8 mouse cellular contexts compared by ENCODE assay signal in genomic region chr1:120072900-120073299, GRCm38 (mm10). TPM values are rescaled to one million over a fixed set of nuclear protein-coding genes. Genes with fewer than 3 reads are reported as not detected.
DNase-seq lines count a peak whose midpoint lies in the region; ATAC-seq and TF ChIP-seq lines count a peak whose summit lies in the region.

No protein-coding gene starts in this region.

- peak overlapping the region; percentile 63; the same call in 1 of the 2 replicates for H3K9ac ChIP-seq in lung, embryonic 16.5 days (ENCODE audit: low read length)
- peak overlapping the region; percentile 61 for H3K9ac ChIP-seq in stomach, embryonic 16.5 days (ENCODE audit: low read length)

- H3K4me2 ChIP-seq in lung, embryonic 16.5 days (ENCODE audit: low read depth, low read length): peak overlapping the region; percentile 81
- peak overlapping the region; percentile 78 for H3K4me2 ChIP-seq in stomach, embryonic 16.5 days (ENCODE audit: low read depth, low read length)

- no peaks in the 10 kb centered on the region for H3K9me3 ChIP-seq in lung, embryonic 16.5 days (ENCODE audit: control insufficient read depth, low read length)
- H3K9me3 ChIP-seq in stomach, embryonic 16.5 days (replicated peaks; ENCODE audit: control insufficient read depth, low read length): no peaks in the 10 kb centered on the region

- no peak for TF ChIP-seq CTCF in left cerebral cortex, adult 2 months (IDR thresholded peaks at IDR 0.05)

- H3K27me3 ChIP-seq in lung, embryonic 16.5 days (ENCODE audit: control insufficient read depth, insufficient read depth, low read depth, low read length): no peaks in the 10 kb centered on the region
- H3K27me3 ChIP-seq in stomach, embryonic 16.5 days (ENCODE audit: control insufficient read depth, insufficient read depth, low read length): peaks cover 6% of the 10 kb centered on the region; the same call in 1 of the 2 replicates

- intact Hi-C loops in left cerebral cortex, adult 2 months (cut with DNase I): no loop called here
- intact Hi-C loops in gastrocnemius, postnatal 36 days (cut with DNase I): no loop called here

- peak overlapping the region; percentile 42 for H3K27ac ChIP-seq in left cerebral cortex, adult 2 months
- no peak overlapping the region for H3K27ac ChIP-seq in lung, embryonic 16.5 days (ENCODE audit: low read length)
- no peak overlapping the region for H3K27ac ChIP-seq in stomach, embryonic 16.5 days (ENCODE audit: low read length)

- peak in 1 of 2 experiments; percentile 28 for DNase-seq in left cerebral cortex, adult 2 months (ENCODE audit: extremely low spot score in 1 of 2, low spot score in 2 of 2)
- DNase-seq in left cerebral cortex, adult 8-10 months (ENCODE audit: low spot score in 2 of 2): no peak
- peak; percentile 30 for DNase-seq in cerebellum, adult 9-10 months
- DNase-seq in gastrocnemius, postnatal 36 days: peak; percentile 13 to 28
- peak; percentile 97 for DNase-seq in kidney, adult 9 months
- no peak for DNase-seq in spleen, postnatal 10 days (ENCODE audit: low spot score in 2 of 2)

- no peaks in the 10 kb centered on the region for H3K36me3 ChIP-seq in lung, embryonic 16.5 days (ENCODE audit: control insufficient read depth, insufficient read depth, low read length)
- no peaks in the 10 kb centered on the region for H3K36me3 ChIP-seq in stomach, embryonic 16.5 days (ENCODE audit: control insufficient read depth, insufficient read depth, low read length)

- 5% methylated on average over 16 of the region's 16 CpGs for WGBS in lung, embryonic 16.5 days
- 9% methylated on average over 16 of the region's 16 CpGs for WGBS in stomach, embryonic 16.5 days

- ATAC-seq in lung, embryonic 16.5 days (ENCODE audit: low read depth): no peak
- no peak for ATAC-seq in stomach, embryonic 16.5 days (ENCODE audit: insufficient read depth, low FRiP score)

- peaks cover 16% of the 10 kb centered on the region for H3K4me1 ChIP-seq in lung, embryonic 16.5 days (replicated peaks; ENCODE audit: control insufficient read depth, insufficient read depth, low read length)
- H3K4me1 ChIP-seq in stomach, embryonic 16.5 days (ENCODE audit: control insufficient read depth, insufficient read depth, low read length): peaks cover 22% of the 10 kb centered on the region

- H3K4me3 ChIP-seq in left cerebral cortex, adult 2 months: peak overlapping the region; percentile 44
- H3K4me3 ChIP-seq in lung, embryonic 16.5 days (ENCODE audit: low read length): peak overlapping the region; percentile 45
- peak overlapping the region; percentile 46 for H3K4me3 ChIP-seq in stomach, embryonic 16.5 days (replicated peaks; ENCODE audit: low read length)

RNA-seq across cellular contexts. Expression of gene Tmem37, which starts 1.0 kb away (rescaled TPM):
- total RNA-seq in left cerebral cortex, adult 2 months (2021): 1 to 10 TPM; 1.6 to 2.5 TPM
- 1 to 10 TPM; 1.3 to 2.6 (median 2.2) TPM for total RNA-seq in left cerebral cortex, adult 8-10 months (2022)
- total RNA-seq in gastrocnemius, postnatal 36 days (2021): 10 to 100 TPM in 1 of 2 experiments, 1 to 10 TPM in 1; 8.5 to 13.7 TPM
- polyA plus RNA-seq in lung, embryonic 16.5 days (2015; fragmentation: Nextera tagmentation; extraction: Ambion mirVana): 11.4 and 13.6 TPM in 2 replicates
- polyA plus RNA-seq in stomach, embryonic 16.5 days (2015; fragmentation: Nextera tagmentation; extraction: Ambion mirVana): 19.4 and 24.8 TPM in 2 replicates

RNA-seq across cellular contexts. Expression of gene Dbi, which starts 48.0 kb away (rescaled TPM):
- 100 to 1,000 TPM; 202 to 252 TPM for total RNA-seq in left cerebral cortex, adult 2 months (2021)
- 100 to 1,000 TPM; 223 to 389 (median 294) TPM for total RNA-seq in left cerebral cortex, adult 8-10 months (2022)
- total RNA-seq in gastrocnemius, postnatal 36 days (2021): 100 to 1,000 TPM; 143 to 145 TPM
- polyA plus RNA-seq in lung, embryonic 16.5 days (2015; fragmentation: Nextera tagmentation; extraction: Ambion mirVana): 457 and 459 TPM in 2 replicates
- 893 and 962 TPM in 2 replicates for polyA plus RNA-seq in stomach, embryonic 16.5 days (2015; fragmentation: Nextera tagmentation; extraction: Ambion mirVana)

RNA-seq across cellular contexts. Expression of gene 3110009E18Rik, which starts 48.1 kb away (rescaled TPM):
- total RNA-seq in left cerebral cortex, adult 2 months (2021): 1 to 10 TPM; 6.3 to 6.8 TPM
- total RNA-seq in left cerebral cortex, adult 8-10 months (2022): 1 to 10 TPM; 4.8 to 7.3 (median 6.0) TPM
- 1 to 10 TPM; 3.2 to 4.8 TPM for total RNA-seq in gastrocnemius, postnatal 36 days (2021)
- 18.1 and 18.7 TPM in 2 replicates for polyA plus RNA-seq in lung, embryonic 16.5 days (2015; fragmentation: Nextera tagmentation; extraction: Ambion mirVana)
- 11.9 and 13.2 TPM in 2 replicates for polyA plus RNA-seq in stomach, embryonic 16.5 days (2015; fragmentation: Nextera tagmentation; extraction: Ambion mirVana)

Comparison
In these comparisons a context has a peak if more than half of its experiments do, and no peak if none do; other contexts are left out.
1. DNase-seq: peak in cerebellum, adult 9-10 months (single experiment), gastrocnemius, postnatal 36 days (2 of 2) and kidney, adult 9 months (single experiment); none in left cerebral cortex, adult 8-10 months (0 of 2) and spleen, postnatal 10 days (0 of 2).
2. Peak in every context shown above with its lines, with median percentiles within 50 percentile points of each other: H3K4me3 ChIP-seq.